24 mouse cellular contexts compared by ENCODE assay signal in the genomic region with DNA sequence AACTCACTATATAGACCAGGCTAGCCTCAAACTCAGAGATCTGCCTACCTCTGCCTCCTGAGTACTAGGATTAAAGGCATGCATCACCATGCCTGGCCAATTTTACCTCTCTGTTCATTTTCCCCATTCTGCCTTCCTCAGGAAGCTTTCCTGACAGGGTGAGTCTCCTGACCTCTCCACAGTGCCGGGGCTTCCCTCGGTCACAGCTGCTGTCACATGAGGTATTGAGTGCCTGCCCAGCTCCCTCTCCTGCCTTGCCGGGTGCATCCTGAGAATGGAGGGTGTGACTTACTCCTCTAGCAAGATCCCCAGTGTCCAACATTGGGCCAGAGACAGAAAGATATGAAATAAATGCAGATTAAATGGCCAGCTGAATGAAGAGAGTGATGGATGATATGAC. TPM values are rescaled to one million over a fixed set of nuclear protein-coding genes. Genes with fewer than 3 reads are reported as not detected.
"Had no signal": no experiment of that assay in that cellular context is flagged by ENCODE, and none has a peak within 500 bp of the region (broad histone marks: within the 10 kb centered on the region; RNA-seq: fewer than 3 reads in every experiment).

No protein-coding gene starts in this region.

- H3K27ac ChIP-seq: liver, embryonic 15.5 days; lung, embryonic 15.5 days; macrophage; midbrain, embryonic 13.5 days; midbrain, embryonic 15.5 days; neural tube, embryonic 13.5 days; neural tube, embryonic 15.5 days; stomach, embryonic 15.5 days; stomach, postnatal 0 days had no signal

- H3K36me3 ChIP-seq: liver, embryonic 15.5 days; lung, embryonic 15.5 days; midbrain, embryonic 13.5 days; midbrain, embryonic 15.5 days; neural tube, embryonic 13.5 days; neural tube, embryonic 15.5 days; stomach, embryonic 15.5 days had no signal

- H3K27me3 ChIP-seq: lung, embryonic 15.5 days; stomach, embryonic 15.5 days had no signal

- DNase-seq: liver, postnatal 0 days; lung, adult 2 months; lung, postnatal 14 days; lung, postnatal 36 days; right cerebral cortex, postnatal 14 days; thymus, adult 2 months; thymus, postnatal 25 days; thymus, postnatal 4 days had no signal

- H3K9me3 ChIP-seq: liver, embryonic 15.5 days; lung, embryonic 15.5 days; megakaryocyte, embryonic 14.5 days; midbrain, embryonic 13.5 days; midbrain, embryonic 15.5 days; neural tube, embryonic 13.5 days; neural tube, embryonic 15.5 days; stomach, embryonic 15.5 days had no signal

- H3K4me1 ChIP-seq: liver, embryonic 15.5 days; lung, embryonic 15.5 days; midbrain, embryonic 15.5 days; stomach, embryonic 15.5 days had no signal

- H3K4me3 ChIP-seq: liver, embryonic 15.5 days; lung, embryonic 15.5 days; midbrain, embryonic 13.5 days; midbrain, embryonic 15.5 days; neural tube, embryonic 13.5 days; neural tube, embryonic 15.5 days; stomach, embryonic 15.5 days had no signal

RNA-seq across cellular contexts. Expression of a gene that starts 12.4 kb away (rescaled TPM):
- total RNA-seq: megakaryocyte progenitor cell, adult 5-6 weeks; monocyte, adult 5-6 weeks had no signal
- polyA plus RNA-seq: liver, embryonic 15.5 days; liver, postnatal 0 days; lung, adult 2 months; lung, embryonic 15.5 days; lung, postnatal 0 days; macrophage; midbrain, embryonic 13.5 days; neural tube, embryonic 11.5 days; neural tube, embryonic 13.5 days; neural tube, embryonic 15.5 days; spleen, adult 2 months; stomach, embryonic 15.5 days; stomach, postnatal 0 days; urinary bladder, adult 2 months had no signal

RNA-seq across cellular contexts. Expression of a gene that starts 29.6 kb away (rescaled TPM):
- polyA plus RNA-seq: liver, embryonic 15.5 days; liver, postnatal 0 days; stomach, postnatal 0 days had no signal
